ENCODE assay signal across 25 mouse cellular contexts in genomic region chr7:131297151-131297550, GRCm38 (mm10). TPM values are rescaled to one million over a fixed set of nuclear protein-coding genes. Genes with fewer than 3 reads are reported as not detected.
A peak's percentile ranks its signal among the peaks of the same experiment; 100 is the strongest.
DNase-seq lines count a peak whose midpoint lies in the region; ATAC-seq and TF ChIP-seq lines count a peak whose summit lies in the region.
"Had no signal": no experiment of that assay in that cellular context is flagged by ENCODE, and none has a peak within 500 bp of the region (broad histone marks: within the 10 kb centered on the region; RNA-seq: fewer than 3 reads in every experiment).

No protein-coding gene starts in this region.

- no peak overlapping the region for H3K9ac ChIP-seq in hindbrain, embryonic 11.5 days (ENCODE audit: low read depth, low read length)
- no peak overlapping the region for H3K9ac ChIP-seq in hindbrain, embryonic 16.5 days (ENCODE audit: low read depth, low read length)
- H3K9ac ChIP-seq in liver, postnatal 0 days (replicated peaks) = no peak overlapping the region
- no peak overlapping the region for H3K9ac ChIP-seq in liver, embryonic 11.5 days (ENCODE audit: low read depth, low read length)
- H3K9ac ChIP-seq: neural tube, embryonic 12.5 days had no signal

- DNase-seq in hindbrain, embryonic 11.5 days (ENCODE audit: low spot score) = peak; percentile 5
- DNase-seq in liver, postnatal 0 days = no peak
- DNase-seq in liver, embryonic 11.5 days (ENCODE audit: low spot score) = no peak
- peak; percentile 26 for DNase-seq in R1 (ENCODE audit: low read depth, low spot score)
- no peak for DNase-seq in adrenal gland, postnatal 4 days (ENCODE audit: low spot score in 2 of 2)
- DNase-seq: adrenal gland, adult 2 months; cerebellum, adult 11-12 months; cerebellum, postnatal 25 days; gastrocnemius, postnatal 14 days; heart, postnatal 4 days; thymus, postnatal 14 days had no signal

- no peaks in the 10 kb centered on the region for H3K36me3 ChIP-seq in hindbrain, embryonic 11.5 days (ENCODE audit: control insufficient read depth, insufficient read depth, low read length)
- no peaks in the 10 kb centered on the region for H3K36me3 ChIP-seq in hindbrain, embryonic 16.5 days (ENCODE audit: control insufficient read depth, insufficient read depth, low read length)
- no peaks in the 10 kb centered on the region for H3K36me3 ChIP-seq in liver, postnatal 0 days (replicated peaks; ENCODE audit: insufficient read depth, low read length)
- no peaks in the 10 kb centered on the region for H3K36me3 ChIP-seq in liver, embryonic 11.5 days (ENCODE audit: control insufficient read depth, insufficient read depth, low read length)
- no peaks in the 10 kb centered on the region for H3K36me3 ChIP-seq in E14TG2a.4 (ENCODE audit: insufficient read depth, low read length)
- H3K36me3 ChIP-seq: heart, embryonic 10.5 days; neural tube, embryonic 12.5 days had no signal

- WGBS in hindbrain, embryonic 11.5 days = 75% methylated on average over 8 of the region's 8 CpGs
- WGBS in hindbrain, embryonic 16.5 days = 81% methylated on average over 8 of the region's 8 CpGs
- 72% methylated on average over 8 of the region's 8 CpGs for WGBS in liver, postnatal 0 days (ENCODE audit: insufficient replicate concordance)
- 72% methylated on average over 8 of the region's 8 CpGs for WGBS in liver, embryonic 11.5 days

- no peaks in the 10 kb centered on the region for H3K4me1 ChIP-seq in hindbrain, embryonic 11.5 days (replicated peaks; ENCODE audit: control insufficient read depth, insufficient read depth, low read length)
- H3K4me1 ChIP-seq in hindbrain, embryonic 16.5 days (ENCODE audit: control insufficient read depth, insufficient read depth, low read depth, low read length) = no peaks in the 10 kb centered on the region
- no peaks in the 10 kb centered on the region for H3K4me1 ChIP-seq in liver, postnatal 0 days (ENCODE audit: insufficient read depth)
- no peaks in the 10 kb centered on the region for H3K4me1 ChIP-seq in liver, embryonic 11.5 days (replicated peaks; ENCODE audit: control insufficient read depth, insufficient read depth, low read length)
- H3K4me1 ChIP-seq in E14TG2a.4 (replicated peaks; ENCODE audit: low read depth, low read length) = no peaks in the 10 kb centered on the region
- H3K4me1 ChIP-seq: heart, embryonic 10.5 days; megakaryocyte, embryonic 14.5 days; neural tube, embryonic 12.5 days had no signal

- no peak overlapping the region for H3K27ac ChIP-seq in hindbrain, embryonic 11.5 days (ENCODE audit: low read depth, low read length)
- H3K27ac ChIP-seq in hindbrain, embryonic 16.5 days (ENCODE audit: low read depth, low read length) = no peak overlapping the region
- H3K27ac ChIP-seq in liver, postnatal 0 days (ENCODE audit: low read depth) = no peak overlapping the region
- H3K27ac ChIP-seq in liver, embryonic 11.5 days (ENCODE audit: low read depth, low read length) = no peak overlapping the region
- H3K27ac ChIP-seq: heart, embryonic 10.5 days; neural tube, embryonic 12.5 days had no signal

- TF ChIP-seq CTCF in liver, postnatal 0 days (IDR thresholded peaks at IDR 0.05; ENCODE audit: low read depth) = peak; percentile 7; the same call in 1 of the 2 replicates
- TF ChIP-seq CTCF in E14TG2a.4 (conservative IDR thresholded peaks at IDR 0.05; ENCODE audit: low read length) = 0 out of 2 replicates have a peak, but pooled peaks have one; percentile 8

- no peak for TF ChIP-seq EP300 in liver, postnatal 0 days (IDR thresholded peaks at IDR 0.05; ENCODE audit: low read depth)

- no peak for ATAC-seq in hindbrain, embryonic 11.5 days (ENCODE audit: low FRiP score)
- no peak for ATAC-seq in hindbrain, embryonic 16.5 days
- ATAC-seq in liver, postnatal 0 days = no peak
- no peak for ATAC-seq in liver, embryonic 11.5 days (replicated peaks; ENCODE audit: low FRiP score)
- ATAC-seq: inflammation-experienced regulatory T-cells, adult 6 months had no signal

- no peak overlapping the region for H3K4me2 ChIP-seq in hindbrain, embryonic 11.5 days (replicated peaks; ENCODE audit: low read depth, low read length)
- no peak overlapping the region for H3K4me2 ChIP-seq in hindbrain, embryonic 16.5 days (ENCODE audit: low read length)
- no peak overlapping the region for H3K4me2 ChIP-seq in liver, postnatal 0 days (ENCODE audit: low read depth, low read length)
- H3K4me2 ChIP-seq in liver, embryonic 11.5 days = no peak overlapping the region
- H3K4me2 ChIP-seq: neural tube, embryonic 12.5 days had no signal

- H3K27me3 ChIP-seq in hindbrain, embryonic 11.5 days (ENCODE audit: control insufficient read depth, insufficient read depth, low read length) = no peaks in the 10 kb centered on the region
- no peaks in the 10 kb centered on the region for H3K27me3 ChIP-seq in hindbrain, embryonic 16.5 days (replicated peaks; ENCODE audit: control insufficient read depth, insufficient read depth, low read length)
- no peaks in the 10 kb centered on the region for H3K27me3 ChIP-seq in liver, postnatal 0 days (ENCODE audit: insufficient read depth, low read length)
- no peaks in the 10 kb centered on the region for H3K27me3 ChIP-seq in liver, embryonic 11.5 days (replicated peaks; ENCODE audit: control insufficient read depth, insufficient read depth, low read length)
- peaks cover 10% of the 10 kb centered on the region; the same call in 1 of the 2 replicates for H3K27me3 ChIP-seq in E14TG2a.4 (ENCODE audit: insufficient read depth, low read length)
- H3K27me3 ChIP-seq: neural tube, embryonic 12.5 days had no signal

- H3K9me3 ChIP-seq in hindbrain, embryonic 11.5 days (ENCODE audit: control insufficient read depth, low read length) = no peaks in the 10 kb centered on the region
- no peaks in the 10 kb centered on the region for H3K9me3 ChIP-seq in hindbrain, embryonic 16.5 days (ENCODE audit: control insufficient read depth, low read length)
- no peaks in the 10 kb centered on the region for H3K9me3 ChIP-seq in liver, postnatal 0 days (ENCODE audit: low read length)
- H3K9me3 ChIP-seq in liver, embryonic 11.5 days (ENCODE audit: control insufficient read depth, low read length) = no peaks in the 10 kb centered on the region
- H3K9me3 ChIP-seq in E14TG2a.4 (ENCODE audit: low read length) = no peaks in the 10 kb centered on the region
- H3K9me3 ChIP-seq: heart, embryonic 10.5 days; megakaryocyte, embryonic 14.5 days; neural tube, embryonic 12.5 days had no signal

- H3K4me3 ChIP-seq in hindbrain, embryonic 11.5 days (ENCODE audit: low read depth, low read length) = no peak overlapping the region
- H3K4me3 ChIP-seq in hindbrain, embryonic 16.5 days (ENCODE audit: low read length) = no peak overlapping the region
- H3K4me3 ChIP-seq in liver, postnatal 0 days (ENCODE audit: low read depth, low read length) = no peak overlapping the region
- no peak overlapping the region for H3K4me3 ChIP-seq in liver, embryonic 11.5 days (ENCODE audit: low read depth, low read length)
- H3K4me3 ChIP-seq in E14TG2a.4 (replicated peaks; ENCODE audit: low read length) = no peak overlapping the region
- H3K4me3 ChIP-seq: heart, embryonic 10.5 days; megakaryocyte, embryonic 14.5 days; neural tube, embryonic 12.5 days had no signal

RNA-seq across cellular contexts. Expression of gene Cuzd1, which starts 24.9 kb away (rescaled TPM):
- polyA plus RNA-seq in hindbrain, embryonic 11.5 days (2014; fragmentation: Nextera tagmentation; extraction: Ambion mirVana) = not detected in 2 replicates
- polyA plus RNA-seq in hindbrain, embryonic 16.5 days (2015; fragmentation: Nextera tagmentation; extraction: Ambion mirVana) = not detected in 2 replicates
- 0.05 TPM in 1 of 2 replicates, not detected in the other for polyA plus RNA-seq in liver, postnatal 0 days (2015; fragmentation: Nextera tagmentation; extraction: Ambion mirVana)
- not detected in 2 replicates for polyA plus RNA-seq in liver, embryonic 11.5 days (2014; fragmentation: Nextera tagmentation; extraction: Ambion mirVana)
- 1 to 10 TPM in 1 of 2 experiments, not detected in 1; 5.9 TPM for total RNA-seq in adrenal gland, postnatal 4 days (2021)
- total RNA-seq: adrenal gland, adult 2 months; gastrocnemius, postnatal 14 days; layer of hippocampus, postnatal 10 days; MEL; monocyte, adult 5-6 weeks had no signal
- polyA plus RNA-seq: adrenal gland, adult 2 months; inflammation-experienced regulatory T-cells, adult 6 months; kidney, embryonic 16.5 days; liver, embryonic 16.5 days; neural tube, embryonic 12.5 days had no signal

RNA-seq across cellular contexts. Expression of gene Fam24b, which starts 32.2 kb away (rescaled TPM):
- polyA plus RNA-seq in hindbrain, embryonic 11.5 days (2014; fragmentation: Nextera tagmentation; extraction: Ambion mirVana) = not detected in 2 replicates
- polyA plus RNA-seq in hindbrain, embryonic 16.5 days (2015; fragmentation: Nextera tagmentation; extraction: Ambion mirVana) = not detected in 2 replicates
- polyA plus RNA-seq in liver, postnatal 0 days (2015; fragmentation: Nextera tagmentation; extraction: Ambion mirVana) = not detected in 2 replicates
- polyA plus RNA-seq in liver, embryonic 11.5 days (2014; fragmentation: Nextera tagmentation; extraction: Ambion mirVana) = 0.38 TPM in 1 of 2 replicates, not detected in the other
- total RNA-seq in adrenal gland, postnatal 4 days (2021) = under 1 TPM in 1 of 2 experiments, not detected in 1; 0.48 TPM
- total RNA-seq: adrenal gland, adult 2 months; gastrocnemius, postnatal 14 days; heart, postnatal 4 days; MEL; monocyte, adult 5-6 weeks had no signal
- polyA plus RNA-seq: adrenal gland, adult 2 months; embryonic facial prominence, embryonic 14.5 days; heart, embryonic 10.5 days; inflammation-experienced regulatory T-cells, adult 6 months; kidney, embryonic 16.5 days; liver, embryonic 16.5 days; neural tube, embryonic 12.5 days had no signal

RNA-seq across cellular contexts. Expression of gene Fam24a, which starts 36.5 kb away (rescaled TPM):
- polyA plus RNA-seq in hindbrain, embryonic 11.5 days (2014; fragmentation: Nextera tagmentation; extraction: Ambion mirVana) = not detected in 2 replicates
- 0.35 TPM in 1 of 2 replicates, not detected in the other for polyA plus RNA-seq in hindbrain, embryonic 16.5 days (2015; fragmentation: Nextera tagmentation; extraction: Ambion mirVana)
- not detected in 2 replicates for polyA plus RNA-seq in liver, postnatal 0 days (2015; fragmentation: Nextera tagmentation; extraction: Ambion mirVana)
- polyA plus RNA-seq in liver, embryonic 11.5 days (2014; fragmentation: Nextera tagmentation; extraction: Ambion mirVana) = not detected in 2 replicates
- total RNA-seq in adrenal gland, postnatal 4 days (2021) = not detected
- total RNA-seq: adrenal gland, adult 2 months; gastrocnemius, postnatal 14 days; heart, postnatal 4 days; layer of hippocampus, postnatal 10 days; left cerebral cortex, postnatal 14 days; MEL; monocyte, adult 5-6 weeks had no signal
- polyA plus RNA-seq: adrenal gland, adult 2 months; heart, embryonic 10.5 days; inflammation-experienced regulatory T-cells, adult 6 months; kidney, embryonic 16.5 days; limb, embryonic 14.5 days; liver, embryonic 16.5 days; neural tube, embryonic 12.5 days had no signal

Comparison
In these comparisons a context has a peak if more than half of its experiments do, and no peak if none do; other contexts are left out.
1. DNase-seq: peak in hindbrain, embryonic 11.5 days (single experiment) and R1 (single experiment); none in liver, postnatal 0 days (single experiment), liver, embryonic 11.5 days (single experiment) and adrenal gland, postnatal 4 days (0 of 2).